Mouse (Mus musculus) forebrain, embryonic 16.5 days (tissue): Measurements from ENCODE around the gene Lif. TPM values are rescaled to one million over a fixed set of nuclear protein-coding genes. Genes with fewer than 3 reads are reported as not detected.
A peak's percentile ranks its signal among the peaks of the same experiment; 100 is the strongest.

Source experiments
- ATAC-seq: fragments of 200-750 bp; cut with Nextera tagmentation; 2 replicates; pipeline ENCODE4 v1.8.0; 2017; ENCODE audit warnings: mild to moderate bottlenecking, moderate library complexity
- H3K27ac ChIP-seq: fragments of 300-500 bp; sonication (generic); 2 replicates; pipeline ENCODE4 v1.5.1; 2014; ENCODE audit warnings: low read length, control low read depth
- H3K27me3 ChIP-seq: fragments of 300-500 bp; sonication (generic); replicated peaks from 2 replicates; pipeline ENCODE4 v1.6.1; 2014; ENCODE audit warnings: low read length; ENCODE audit not compliant: control insufficient read depth, insufficient read depth
- H3K36me3 ChIP-seq: fragments of 300-500 bp; sonication (generic); 2 replicates; pipeline ENCODE4 v1.6.1; 2014; ENCODE audit not compliant: control insufficient read depth, insufficient read depth
- H3K4me1 ChIP-seq: fragments of 300-500 bp; sonication (generic); replicated peaks from 2 replicates; pipeline ENCODE4 v1.6.1; 2014; ENCODE audit warnings: low read length; ENCODE audit not compliant: control insufficient read depth, insufficient read depth
- H3K4me2 ChIP-seq: fragments of 300-500 bp; sonication (generic); 2 replicates; pipeline ENCODE4 v1.6.1; 2014; ENCODE audit warnings: mild to moderate bottlenecking, low read length, control low read depth
- H3K4me3 ChIP-seq: fragments of 300-500 bp; sonication (generic); replicated peaks from 2 replicates; pipeline ENCODE4 v1.5.1; 2014; ENCODE audit warnings: mild to moderate bottlenecking, low read length, control low read depth
- H3K9ac ChIP-seq: fragments of 300-500 bp; sonication (generic); replicated peaks from 2 replicates; pipeline ENCODE4 v1.6.1; 2014; ENCODE audit warnings: low read depth, low read length, control low read depth
- H3K9me3 ChIP-seq: fragments of 300-500 bp; sonication (generic); 2 replicates; pipeline ENCODE4 v1.6.1; 2016; ENCODE audit warnings: low read length; ENCODE audit not compliant: control insufficient read depth
- WGBS: fragments of 180-500 bp; shearing (Covaris S2); extraction: QIAGEN DNeasy Blood & Tissue Kit; methylation state at CpG from one replicate; pipeline ENCODE4 v1.1.7; 2014; 5-methylcytosine and 5-hydroxymethylcytosine counted together
- polyA plus RNA-seq: library from polyadenylated mRNA; unstranded; fragments of >200 nt; fragmentation: Nextera tagmentation; extraction: Ambion mirVana; gene quantifications from 2 replicates; pipeline ENCODE4 v1.2.1, GENCODE M21; 2015

The Lif gene
- polyA plus RNA-seq, 1 experiment from 2014 or later: 0.05 TPM

DNA sequence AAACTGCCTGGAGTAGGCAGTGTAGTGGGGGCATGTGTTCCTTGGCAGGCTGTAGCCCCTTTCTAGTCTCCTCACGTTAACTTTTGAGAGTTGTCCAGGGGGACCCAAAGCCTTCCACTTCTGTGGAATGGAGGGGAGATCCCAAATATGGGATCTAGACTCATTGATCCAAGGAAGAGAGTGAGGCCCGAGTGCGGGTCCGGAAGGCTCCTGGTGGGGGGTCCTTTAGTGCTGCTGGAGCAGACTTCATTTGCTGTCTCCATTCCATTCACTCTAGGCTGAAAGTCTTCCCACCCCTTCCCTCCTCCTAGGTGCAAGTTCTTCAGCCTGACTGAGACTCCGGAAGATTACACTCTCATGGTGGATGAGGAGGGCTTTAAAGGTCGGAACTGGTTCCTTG lies 38.7 kb upstream of the Lif start:
- Histone ChIP-seq H3K9ac (peak overlapping the region; percentile 57), H3K9me3 (peaks cover 6% of the 10 kb centered on the region), H3K4me2 (peak overlapping the region; percentile 79), H3K27ac (no peak overlapping the region), H3K27me3 (peaks cover 14% of the 10 kb centered on the region), H3K4me1 (peaks cover 8% of the 10 kb centered on the region), H3K4me3 (peak overlapping the region; percentile 46), H3K36me3 (peaks cover 4% of the 10 kb centered on the region; the same call in 1 of the 2 replicates)
- WGBS: 4% methylated on average over 6 of the region's 6 CpGs
- no peak for ATAC-seq

DNA sequence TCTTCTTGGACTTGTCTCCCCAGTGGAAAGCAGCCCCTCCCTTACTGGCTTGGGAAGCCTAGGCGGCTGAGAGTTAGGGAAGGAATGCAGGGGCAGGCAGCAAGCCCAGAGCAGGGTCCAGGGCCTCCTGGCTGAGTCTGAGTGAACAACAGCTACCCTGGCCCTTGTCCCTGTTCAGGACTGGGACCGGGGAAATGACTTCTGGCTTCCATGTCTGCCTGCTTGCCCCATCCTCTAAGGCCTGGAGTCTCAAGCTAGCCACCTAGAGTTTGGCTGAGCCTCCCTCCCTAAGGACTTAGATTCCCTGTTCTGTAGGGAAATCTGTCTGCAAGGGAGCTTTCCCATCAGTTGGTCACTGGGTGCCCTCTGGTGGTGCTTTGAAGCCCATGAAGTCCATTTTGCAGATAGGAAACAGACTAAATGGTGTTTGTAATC lies 38.0 kb upstream of the Lif start:
- Histone ChIP-seq H3K9ac (no peak overlapping the region), H3K27me3 (peaks cover 14% of the 10 kb centered on the region), H3K4me1 (peaks cover 8% of the 10 kb centered on the region), H3K27ac (no peak overlapping the region), H3K4me3 (no peak overlapping the region), H3K36me3 (0 out of 2 replicates have a peak, but pooled peaks cover 4% of the 10 kb centered on the region), H3K4me2 (no peak overlapping the region), H3K9me3 (peaks cover 6% of the 10 kb centered on the region)
- 25% methylated on average over 2 of the region's 2 CpGs for WGBS
- ATAC-seq: no peak; the same call in 1 of the 2 replicates

DNA sequence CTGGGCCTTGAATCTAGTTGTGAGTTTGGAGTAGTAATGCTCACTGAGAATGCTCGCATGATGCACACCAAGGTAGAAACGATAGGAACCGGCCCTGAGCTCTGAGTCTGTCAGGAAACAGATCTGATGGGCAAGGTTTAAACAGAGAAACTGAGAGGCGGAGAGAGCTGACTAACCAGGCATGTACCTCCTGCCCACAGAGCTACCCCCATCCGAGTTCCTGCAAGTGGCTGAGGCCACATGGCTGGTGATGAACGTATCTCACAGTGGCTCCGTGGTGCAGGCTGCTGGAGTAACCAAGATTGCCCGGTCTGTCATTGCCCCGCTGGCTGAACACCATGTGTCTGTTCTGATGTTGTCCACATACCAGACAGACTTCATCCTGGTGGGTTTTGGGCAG lies 37.4 kb upstream of the Lif start:
- no peak overlapping the region for H3K9ac ChIP-seq
- 0 out of 2 replicates have a peak, but pooled peaks cover 2% of the 10 kb centered on the region for H3K36me3 ChIP-seq
- peaks cover 8% of the 10 kb centered on the region for H3K4me1 ChIP-seq
- no peak overlapping the region for H3K4me2 ChIP-seq
- H3K27me3 ChIP-seq: peaks cover 14% of the 10 kb centered on the region
- H3K27ac ChIP-seq: no peak overlapping the region
- H3K4me3 ChIP-seq: no peak overlapping the region
- 65% methylated on average over 9 of the region's 9 CpGs for WGBS
- ATAC-seq: no peak
- peaks cover 6% of the 10 kb centered on the region for H3K9me3 ChIP-seq

DNA sequence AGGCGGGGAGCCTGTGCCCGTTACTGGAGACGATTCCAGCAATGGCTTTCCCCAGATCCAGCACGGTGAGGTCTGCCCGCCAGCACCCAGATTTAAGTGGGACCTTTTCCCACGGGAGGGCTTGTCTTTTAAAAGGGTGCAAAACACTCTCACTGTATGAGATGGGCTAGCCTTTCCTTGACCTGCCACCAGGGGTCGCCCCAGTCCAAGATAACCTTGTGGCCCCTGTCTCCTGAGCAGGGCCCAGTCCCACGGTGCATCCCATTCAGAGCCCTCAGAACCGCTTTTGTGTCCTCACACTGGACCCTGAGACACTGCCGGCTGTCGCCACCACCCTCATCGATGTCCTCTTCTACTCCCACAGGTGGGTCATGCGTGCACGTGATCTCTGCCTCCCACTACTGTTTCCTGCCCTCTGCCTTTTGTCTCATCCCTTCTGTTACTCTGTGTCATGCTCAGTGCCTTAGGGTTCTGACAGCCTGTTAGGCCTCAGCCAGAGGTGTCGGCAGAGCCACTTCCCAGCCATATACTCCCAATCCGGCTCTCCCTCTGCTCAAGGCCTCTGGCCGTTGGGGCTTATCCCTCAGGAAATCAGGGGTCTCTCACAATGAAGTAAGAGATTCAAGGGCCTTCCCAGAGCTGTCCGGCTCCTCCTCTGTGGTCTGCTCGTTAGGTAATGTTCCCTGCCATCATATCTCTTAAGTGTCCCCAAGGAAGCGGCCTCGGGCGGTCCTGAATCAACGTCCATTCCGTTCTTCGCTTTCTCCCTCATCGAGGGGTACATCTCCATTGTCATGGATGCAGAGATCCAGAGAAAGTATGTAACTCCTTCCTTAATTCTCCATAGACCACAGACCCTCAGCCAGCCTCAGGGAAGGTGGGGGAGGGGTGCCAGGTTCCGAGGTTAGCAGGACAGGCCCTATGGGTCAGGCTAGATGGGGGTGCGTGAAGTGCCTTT lies 36.6 kb upstream of the Lif start:
- no peak overlapping the region for H3K4me3 ChIP-seq
- WGBS: 47% methylated on average over 28 of the region's 28 CpGs

DNA sequence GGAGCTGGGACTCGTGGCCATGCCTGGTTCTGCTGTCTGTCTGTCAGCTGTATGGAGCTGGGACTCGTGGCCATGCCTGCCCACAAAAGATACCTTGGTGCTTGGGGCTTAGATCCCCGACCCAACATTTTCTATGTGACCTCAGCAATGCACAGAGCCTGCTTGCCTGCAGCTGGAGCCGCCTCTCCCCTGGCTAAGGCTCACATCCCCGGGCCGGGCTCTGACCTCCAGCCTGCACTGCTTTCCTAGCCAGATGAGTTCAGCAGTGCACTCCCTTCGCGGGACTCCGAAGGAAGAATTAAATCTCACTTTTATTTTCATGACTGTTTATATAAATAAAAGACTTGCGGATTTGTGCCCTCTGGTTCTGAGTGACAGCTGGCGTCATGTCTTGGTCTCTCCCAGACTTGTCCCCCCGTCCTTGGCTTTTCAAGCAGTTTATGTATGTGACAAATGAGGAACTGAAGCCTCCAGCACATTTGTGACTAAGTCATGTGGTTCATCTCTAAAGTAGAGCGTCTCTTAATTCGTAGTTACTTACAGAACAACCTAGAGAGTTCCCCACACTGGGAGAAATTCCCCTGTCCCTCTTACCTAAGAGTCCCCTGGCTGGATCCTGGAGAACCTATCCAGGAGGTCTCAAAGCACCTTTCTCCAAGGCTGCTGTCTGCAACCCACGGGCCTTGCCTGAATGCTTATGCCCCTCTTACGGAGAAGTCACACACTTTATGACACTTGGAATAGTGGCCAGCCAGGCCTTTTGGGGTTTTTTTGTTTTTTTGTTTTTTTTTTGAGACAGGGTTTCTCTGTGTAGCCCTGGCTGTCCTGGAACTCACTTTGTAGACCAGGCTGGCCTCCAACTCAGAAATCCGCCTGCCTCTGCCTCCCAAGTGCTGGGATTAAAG lies 35.1 kb upstream of the Lif start:
- no peak overlapping the region for H3K9ac ChIP-seq
- H3K4me3 ChIP-seq: no peak overlapping the region
- H3K9me3 ChIP-seq: peaks cover 6% of the 10 kb centered on the region
- WGBS: 73% methylated on average over 17 of the region's 17 CpGs
- H3K27me3 ChIP-seq: peaks cover 14% of the 10 kb centered on the region
- no peak overlapping the region for H3K27ac ChIP-seq
- no peak overlapping the region for H3K4me2 ChIP-seq
- H3K36me3 ChIP-seq: no peaks in the 10 kb centered on the region
- ATAC-seq: no peak
- H3K4me1 ChIP-seq: peaks cover 6% of the 10 kb centered on the region

More for the DNA sequence above, 36.6 kb upstream of the Lif start:
- peaks cover 14% of the 10 kb centered on the region for H3K27me3 ChIP-seq
- peaks cover 8% of the 10 kb centered on the region for H3K4me1 ChIP-seq
- H3K4me2 ChIP-seq: no peak overlapping the region
- H3K9ac ChIP-seq: no peak overlapping the region
- H3K36me3 ChIP-seq: no peaks in the 10 kb centered on the region
- H3K27ac ChIP-seq: no peak overlapping the region
- H3K9me3 ChIP-seq: peaks cover 6% of the 10 kb centered on the region
- ATAC-seq: no peak

DNA sequence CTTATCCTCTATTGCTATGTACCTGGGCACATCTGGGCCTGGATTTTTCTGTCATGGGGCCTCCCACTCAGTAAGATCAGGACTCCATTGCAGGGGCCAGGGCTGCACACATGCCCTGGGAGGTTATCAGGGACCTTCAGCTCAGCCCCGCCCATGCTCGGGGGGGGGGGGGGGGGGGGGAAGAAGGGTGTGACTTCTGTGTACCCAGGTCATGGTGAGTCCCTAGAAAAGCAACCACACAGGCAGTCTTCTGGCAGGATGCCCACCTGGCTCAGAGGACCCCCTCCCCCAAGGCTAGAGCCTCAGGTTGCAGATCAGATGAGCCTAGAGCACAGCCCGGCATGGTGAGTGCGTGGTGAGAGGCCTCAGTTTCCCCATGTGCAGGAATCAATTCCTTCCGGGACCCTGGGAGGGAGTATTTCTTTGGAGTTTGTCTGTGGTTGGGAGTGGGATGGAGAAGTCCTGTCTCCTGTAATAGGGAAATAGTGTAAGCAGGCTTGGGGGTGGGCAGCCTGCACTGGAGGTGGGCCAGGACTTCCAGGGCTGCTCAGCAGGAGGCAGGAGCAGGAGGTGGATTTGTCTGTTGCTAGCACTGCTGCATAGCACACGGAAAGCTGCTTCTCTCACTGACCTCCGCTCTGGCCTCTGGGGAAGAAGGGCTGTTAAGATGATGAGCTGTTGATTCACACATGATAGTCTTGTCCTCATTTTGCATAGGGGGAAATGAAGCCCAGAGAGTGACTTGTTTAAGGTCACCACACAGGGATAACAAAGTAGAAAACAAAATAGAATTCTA lies 33.8 kb upstream of the Lif start:
- H3K4me2 ChIP-seq: no peak overlapping the region
- no peaks in the 10 kb centered on the region for H3K4me1 ChIP-seq
- no peaks in the 10 kb centered on the region for H3K9me3 ChIP-seq
- no peak overlapping the region for H3K9ac ChIP-seq
- H3K27ac ChIP-seq: no peak overlapping the region
- H3K27me3 ChIP-seq: peaks cover 3% of the 10 kb centered on the region; the same call in 1 of the 2 replicates
- 40% methylated on average over 5 of the region's 7 CpGs for WGBS
- no peak for ATAC-seq
- H3K4me3 ChIP-seq: no peak overlapping the region
- H3K36me3 ChIP-seq: no peaks in the 10 kb centered on the region

DNA sequence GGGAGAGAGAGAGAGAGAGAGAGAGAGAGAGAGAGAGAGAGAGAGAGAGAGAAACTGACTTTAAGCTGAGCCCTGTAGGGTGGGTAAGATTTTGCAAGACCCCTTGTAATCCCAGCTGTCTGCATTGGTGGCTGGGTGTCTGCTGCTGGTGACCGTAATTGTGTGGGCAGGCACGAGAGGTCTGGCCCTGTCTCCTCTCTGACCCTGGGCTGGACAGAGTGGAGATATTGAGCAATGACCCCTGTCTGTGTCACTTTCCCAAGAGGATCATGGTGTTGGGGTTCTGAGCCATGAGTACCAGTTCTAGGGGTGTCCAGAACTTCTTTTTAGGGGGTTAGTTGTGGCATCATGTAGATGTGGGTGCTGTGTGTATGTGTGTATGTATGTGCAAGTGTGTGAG lies 33.1 kb upstream of the Lif start:
- H3K9ac ChIP-seq: no peak overlapping the region
- no peaks in the 10 kb centered on the region for H3K4me1 ChIP-seq
- 0 out of 2 replicates have a peak, but pooled peaks cover 3% of the 10 kb centered on the region for H3K27me3 ChIP-seq
- no peak overlapping the region for H3K27ac ChIP-seq
- H3K9me3 ChIP-seq: no peaks in the 10 kb centered on the region
- no peak overlapping the region for H3K4me2 ChIP-seq
- H3K36me3 ChIP-seq: no peaks in the 10 kb centered on the region
- no peak for ATAC-seq
- no peak overlapping the region for H3K4me3 ChIP-seq
- 51% methylated on average over 2 of the region's 2 CpGs for WGBS

DNA sequence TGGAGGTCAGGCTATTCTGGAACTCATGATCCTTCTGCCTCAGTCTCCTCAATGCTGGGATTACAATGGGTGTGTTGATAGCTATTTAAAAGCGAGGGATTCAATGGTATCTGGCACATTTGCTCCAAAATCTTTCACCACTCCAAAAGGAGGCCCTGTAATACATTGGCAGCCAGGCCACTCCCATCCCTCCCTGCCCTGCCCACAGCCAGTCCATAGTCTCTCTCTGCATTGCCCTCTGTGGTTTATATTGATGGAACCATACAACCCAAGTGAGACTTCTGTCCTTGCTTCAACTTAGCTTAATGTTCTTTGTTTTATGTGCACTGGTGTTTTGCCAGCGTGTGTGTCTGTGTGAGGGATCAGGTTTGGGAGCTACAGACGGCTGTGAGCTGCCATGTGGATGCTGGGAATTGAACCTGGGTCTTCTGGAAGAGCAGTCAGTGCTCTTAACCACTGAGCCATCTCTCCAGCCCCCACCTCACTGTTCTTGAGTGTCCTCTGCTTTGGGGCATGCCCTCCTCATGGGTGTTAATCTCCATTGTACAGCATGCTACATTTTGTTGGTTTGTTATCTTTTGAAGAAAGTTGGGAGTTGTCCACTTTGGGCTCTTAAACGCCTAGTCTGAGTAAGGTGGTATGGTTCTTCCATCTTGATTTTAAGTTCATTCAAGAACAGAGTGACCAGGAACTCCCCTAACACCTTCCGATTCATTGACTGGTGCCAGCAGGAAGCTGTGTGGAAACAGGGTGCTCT lies 30.6 kb upstream of the Lif start:
- Histone ChIP-seq H3K4me2 (no peak overlapping the region), H3K4me1 (no peaks in the 10 kb centered on the region), H3K9ac (no peak overlapping the region), H3K9me3 (no peaks in the 10 kb centered on the region), H3K27ac (no peak overlapping the region), H3K4me3 (no peak overlapping the region), H3K27me3 (no peaks in the 10 kb centered on the region), H3K36me3 (no peaks in the 10 kb centered on the region)
- 73% methylated on average over 5 of the region's 5 CpGs for WGBS
- no peak for ATAC-seq
